Mouse (Mus musculus) adrenal gland, postnatal 4 days (tissue): ENCODE data around the gene 1700029F12Rik. TPM values are rescaled to one million over a fixed set of nuclear protein-coding genes. Genes with fewer than 3 reads are reported as not detected.

ENCODE experiments used
- DNase-seq, 2 experiments: peaks; one replicate each; pipeline ENCODE4 v3.0.0; 2021 to 2022; ENCODE audit warnings: low spot score in 2 of 2, mixed read lengths in 2 of 2
- total RNA-seq, 2 experiments: library from RNA; stranded (reverse); gene quantifications; 2 replicates each; pipeline ENCODE4 v1.2.3; 2021

The 1700029F12Rik gene
- total RNA-seq, 2 experiments from 2014 or later: 0.36 TPM; not detected in 1

DNA sequence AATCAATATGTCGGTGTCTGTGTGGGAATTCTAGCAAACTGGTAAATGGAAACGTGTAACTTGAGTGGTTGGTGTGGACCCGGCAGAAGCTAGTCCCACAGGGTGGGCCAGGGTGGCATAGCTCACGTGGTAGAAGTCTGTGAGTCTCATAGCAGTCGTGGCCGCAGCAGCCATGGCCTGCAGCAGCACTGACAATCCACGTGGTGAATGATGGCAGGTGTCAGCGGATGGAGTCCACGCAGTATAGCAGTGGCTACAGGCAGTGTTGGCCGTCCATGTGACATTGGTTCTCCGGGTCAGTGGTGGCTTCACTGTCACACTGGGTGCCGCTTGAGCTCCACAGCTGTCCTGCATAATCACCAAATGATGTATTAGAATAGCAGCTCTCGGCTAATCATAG, 4.1 kb downstream of the 1700029F12Rik start:
- no peak for DNase-seq

DNA sequence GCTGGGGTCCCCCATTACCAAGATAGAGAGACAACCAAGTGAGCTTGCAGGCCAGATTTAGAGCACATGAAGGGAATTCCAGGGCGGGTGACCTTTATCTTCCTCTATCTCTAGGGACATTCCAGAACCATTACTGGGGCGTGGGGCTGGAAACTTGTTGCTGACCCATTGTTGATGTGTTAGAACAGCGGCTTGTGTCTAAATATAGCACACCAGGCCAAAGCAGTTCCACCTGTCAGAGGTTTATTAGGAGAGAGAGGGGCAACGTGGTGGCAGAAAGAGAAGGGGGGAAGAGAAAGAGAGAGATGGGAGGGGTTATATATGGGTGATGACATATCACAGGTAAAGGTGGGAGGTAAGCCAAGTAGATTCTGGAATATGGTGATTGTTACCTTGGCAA, 12.3 kb downstream of the 1700029F12Rik start:
- no peak for DNase-seq

DNA sequence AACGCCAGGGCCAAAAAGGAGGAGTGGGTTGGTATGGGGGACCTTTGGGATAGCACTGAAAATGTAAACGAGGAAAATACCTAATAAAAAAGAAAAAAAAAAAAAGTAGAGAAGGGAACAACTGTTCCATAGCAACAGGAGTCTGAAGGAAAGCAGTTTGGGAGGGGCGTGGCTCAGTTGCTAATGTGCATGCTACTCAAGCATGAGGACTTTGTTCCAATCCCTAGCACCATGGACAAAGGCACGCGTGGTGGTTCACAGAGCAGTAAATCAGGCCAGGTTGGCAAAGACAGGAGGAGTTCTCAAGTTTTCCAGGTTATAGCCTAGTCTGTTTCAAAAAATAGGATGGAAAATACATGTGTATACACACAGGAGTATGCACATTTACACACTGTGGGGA, 14.0 kb downstream of the 1700029F12Rik start:
- DNase-seq: no peak

DNA sequence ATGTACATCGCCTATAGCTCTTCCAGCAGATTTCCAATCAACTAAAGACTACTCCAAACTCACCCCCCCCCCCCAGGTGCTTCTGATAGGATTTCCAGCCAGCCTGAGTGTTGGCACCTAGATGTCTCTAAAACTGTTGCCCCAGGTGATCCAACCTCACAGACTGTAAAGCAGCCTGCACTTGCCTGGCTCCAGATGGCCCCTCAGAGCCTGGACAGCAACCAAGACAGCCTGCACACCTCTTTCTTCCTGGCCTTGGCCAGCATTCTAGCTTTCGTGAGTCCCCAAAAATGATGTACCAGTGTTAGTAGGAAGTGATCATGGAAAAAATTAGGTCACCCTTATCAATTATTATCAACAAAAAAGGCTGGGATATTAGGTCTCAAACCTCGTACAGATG, 16.5 kb downstream of the 1700029F12Rik start:
- DNase-seq: no peak

DNA sequence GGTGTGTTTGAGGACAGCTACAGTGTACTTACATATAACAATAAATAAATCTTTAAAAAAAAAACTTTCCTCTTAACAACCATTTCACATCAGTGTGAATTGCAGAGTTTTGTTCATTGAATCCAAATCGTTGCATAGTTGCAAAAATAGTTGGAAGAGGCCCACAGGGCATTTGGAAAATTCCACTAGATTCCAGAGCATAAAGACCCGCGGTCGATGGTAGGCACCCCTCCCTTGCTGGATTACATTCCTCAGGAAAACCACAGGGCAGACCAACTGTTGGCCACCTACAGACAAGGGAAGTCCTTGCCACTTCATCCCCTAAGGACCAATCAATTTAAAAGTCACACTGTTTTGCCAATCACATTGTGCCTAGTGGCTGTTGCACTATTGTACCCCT, 19.8 kb downstream of the 1700029F12Rik start:
- DNase-seq: no peak

DNA sequence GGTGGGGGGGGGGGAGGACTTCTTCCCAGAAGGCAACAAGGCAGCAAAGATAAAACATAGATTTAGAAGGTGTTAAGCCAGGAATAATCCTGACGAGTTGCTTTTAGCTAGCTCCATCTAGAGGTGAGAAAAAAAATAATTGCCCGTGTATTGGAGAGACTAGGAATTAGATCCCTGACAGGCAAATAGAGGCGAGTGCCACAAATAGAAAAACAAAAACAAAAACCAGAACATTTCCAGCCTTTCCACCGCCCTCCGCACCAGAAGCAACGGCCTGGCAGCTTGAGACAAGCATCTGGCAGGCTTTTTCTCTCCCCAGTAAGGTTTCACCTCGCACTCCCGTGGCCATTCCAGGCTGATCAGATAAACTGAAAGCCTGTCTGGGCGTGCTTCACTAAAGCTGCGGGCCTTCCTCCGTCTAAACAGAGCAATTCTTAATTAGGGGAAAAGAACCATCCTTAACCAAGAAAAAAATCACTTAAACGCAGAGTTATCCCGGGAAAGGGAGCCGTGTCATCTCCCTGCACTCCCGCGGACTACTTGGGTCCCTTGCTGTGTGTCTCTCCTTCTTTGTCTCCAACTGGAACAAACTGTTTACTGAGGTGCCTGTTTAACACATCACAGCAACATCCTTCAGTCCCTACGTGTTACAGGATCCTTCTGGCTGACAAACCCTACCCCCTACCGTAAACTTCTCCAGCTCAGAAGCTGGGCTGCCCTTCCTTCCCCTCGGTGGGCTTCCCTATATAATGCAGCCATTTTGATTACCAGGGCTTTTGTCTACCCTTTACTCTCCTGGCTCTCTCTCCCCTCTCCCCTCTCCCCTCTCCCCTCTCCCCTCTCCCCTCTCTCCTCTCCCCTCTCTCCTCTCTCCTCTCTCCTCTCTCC, 25.7 kb downstream of the 1700029F12Rik start:
- no peak for DNase-seq

DNA sequence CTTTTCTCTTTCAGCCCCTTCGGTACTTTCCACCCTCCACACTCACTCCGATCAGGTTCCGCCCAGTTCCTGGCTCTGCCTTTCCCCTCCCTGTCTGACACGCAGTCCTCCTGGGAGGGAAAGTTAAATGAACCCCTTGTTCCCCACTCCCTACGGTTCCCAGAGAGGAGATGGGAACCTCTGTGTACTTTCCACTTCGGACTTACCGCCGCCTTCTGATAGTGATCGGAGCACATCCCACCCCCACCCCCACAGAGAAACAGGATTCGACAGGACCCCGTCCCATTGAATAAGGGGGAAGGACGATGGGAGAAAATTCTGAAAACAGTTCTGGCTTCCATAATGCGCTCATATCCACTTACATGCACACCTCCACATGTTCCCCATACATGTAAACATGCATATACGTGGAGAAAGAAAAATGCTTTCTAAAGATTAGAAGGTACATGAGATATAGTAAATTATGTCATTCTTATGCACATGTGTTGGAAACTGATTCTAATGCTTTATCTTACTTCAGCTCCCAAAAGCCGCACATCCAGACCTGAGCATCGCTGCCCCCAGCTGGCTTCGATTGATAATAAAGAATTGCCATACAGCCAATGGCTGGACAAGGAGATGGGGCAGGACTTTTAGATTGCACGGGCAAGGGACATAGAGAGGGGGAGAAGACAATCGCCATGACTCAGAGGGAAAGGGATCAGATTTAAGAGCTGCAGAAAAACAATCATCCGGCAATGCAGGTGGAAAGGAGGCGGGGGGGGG, 26.5 kb downstream of the 1700029F12Rik start:
- no peak for DNase-seq

DNA sequence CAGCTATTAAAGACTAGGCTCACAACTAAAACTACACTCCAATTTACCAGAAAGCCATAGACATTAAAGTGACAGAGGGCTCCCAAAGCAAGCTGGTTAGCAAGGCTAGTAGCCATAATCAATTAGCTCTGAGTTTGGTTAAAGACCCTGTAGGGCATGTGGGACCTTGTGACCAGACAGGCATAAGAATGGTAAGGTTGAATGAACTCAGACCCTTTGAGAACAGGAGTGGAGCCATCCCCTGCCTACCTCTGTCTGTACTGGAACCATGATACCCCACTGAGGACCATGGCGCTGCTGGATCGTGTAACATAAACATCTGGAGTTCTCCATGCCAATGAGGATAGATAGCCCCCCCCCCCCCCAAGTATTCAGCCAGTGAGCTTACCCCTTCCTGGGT, 27.4 kb downstream of the 1700029F12Rik start:
- DNase-seq: no peak

DNA sequence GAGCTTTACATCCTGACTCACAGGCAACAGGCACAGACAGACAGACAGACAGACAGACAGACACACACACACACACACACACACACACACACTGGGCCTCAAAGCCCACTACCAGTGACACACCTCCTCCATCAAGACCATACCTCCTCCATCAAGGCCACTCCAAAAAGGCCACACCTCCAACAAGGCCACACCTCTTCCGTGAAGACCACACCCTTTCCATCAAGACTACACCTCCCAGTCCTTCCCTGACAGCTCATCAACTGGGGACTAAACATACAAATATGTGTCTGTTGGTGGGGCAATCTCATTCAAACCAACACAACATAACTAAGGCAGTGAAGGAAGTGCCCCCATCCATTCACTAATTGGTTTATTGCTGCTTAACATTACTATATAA, 37.1 kb downstream of the 1700029F12Rik start:
- no peak for DNase-seq

DNA sequence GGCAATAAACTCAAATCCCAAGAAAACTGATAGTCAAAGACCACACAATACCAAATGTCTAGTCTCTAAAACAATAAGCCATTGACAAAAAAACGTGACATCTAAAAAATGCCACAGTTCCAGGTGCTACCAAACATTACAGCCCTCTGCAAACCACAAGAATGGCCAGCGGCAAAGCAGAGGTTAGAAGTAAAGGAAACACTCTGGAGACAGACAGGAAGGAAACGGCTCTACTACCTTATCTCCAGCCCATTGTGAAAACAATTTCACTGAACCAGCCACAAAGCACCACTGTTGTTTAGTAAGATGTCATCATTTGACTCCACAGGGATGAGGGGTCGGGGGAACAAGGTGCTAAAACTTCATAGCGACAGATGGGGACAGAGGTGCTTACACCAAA, 38.9 kb downstream of the 1700029F12Rik start:
- DNase-seq: no peak

DNA sequence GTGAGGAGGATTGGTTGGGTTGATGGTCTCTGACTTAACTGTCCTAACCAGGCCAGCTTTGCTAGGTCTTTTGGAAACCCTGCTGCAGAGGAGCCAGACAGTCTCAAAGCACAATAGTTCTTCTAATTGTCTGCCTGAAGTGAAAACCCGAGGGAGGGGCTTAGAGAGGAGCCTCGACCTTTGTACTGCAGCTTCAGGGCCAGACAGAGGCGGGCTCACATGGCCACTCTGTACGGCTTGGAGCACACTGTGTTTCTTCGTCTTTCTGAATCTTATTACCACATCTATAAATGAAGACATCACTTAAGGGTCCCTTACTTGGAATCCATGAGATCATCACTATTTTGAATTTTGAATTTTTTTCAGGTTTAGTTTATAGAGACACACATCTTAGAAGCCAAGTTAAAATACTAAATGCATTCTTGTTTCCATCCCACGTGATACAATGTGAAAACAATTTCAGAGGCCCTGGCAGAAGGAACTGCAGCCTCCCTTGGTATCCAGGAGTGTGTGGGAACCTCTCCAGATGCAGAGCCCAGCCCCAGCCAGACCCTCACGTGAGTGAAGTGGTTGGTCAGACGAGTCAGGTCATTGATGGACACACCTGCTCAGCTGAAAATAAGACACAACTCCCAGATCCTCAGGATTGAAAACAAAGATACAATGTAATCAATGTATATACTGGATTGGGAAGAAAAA, 40.7 kb downstream of the 1700029F12Rik start:
- no peak for DNase-seq

DNA sequence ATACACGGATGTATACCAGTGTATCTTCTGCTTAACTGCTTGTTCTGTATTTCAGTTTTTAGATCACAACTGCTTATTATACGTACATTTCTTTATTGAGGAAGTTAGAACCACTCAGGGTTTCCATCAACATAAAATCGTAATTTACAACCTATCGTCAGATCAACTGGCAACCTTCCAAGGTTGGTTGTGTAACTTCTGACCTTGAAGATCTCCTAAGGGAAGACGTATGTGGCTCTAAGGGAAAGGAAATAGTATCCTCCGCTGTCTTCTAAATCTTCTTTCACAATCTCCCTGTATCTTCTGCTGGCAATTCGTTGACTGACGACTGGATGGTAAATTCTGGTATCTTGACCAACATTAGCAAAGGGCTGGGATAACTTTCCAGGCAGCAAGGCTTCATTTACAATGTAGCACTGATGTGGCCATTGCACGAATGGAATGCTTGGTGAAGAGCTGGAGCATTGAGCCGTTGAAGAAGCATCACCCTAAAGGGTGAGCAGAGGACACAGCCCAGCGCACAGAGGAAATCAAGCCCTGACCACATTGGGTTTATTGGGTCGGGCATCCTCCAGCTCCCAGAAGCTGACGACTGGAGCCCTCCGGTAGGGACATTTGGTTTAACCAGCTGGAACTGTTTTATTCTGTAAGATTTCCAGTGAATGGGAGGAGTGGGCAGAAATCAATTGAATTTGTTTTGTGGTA, 43.4 kb downstream of the 1700029F12Rik start:
- DNase-seq: no peak

DNA sequence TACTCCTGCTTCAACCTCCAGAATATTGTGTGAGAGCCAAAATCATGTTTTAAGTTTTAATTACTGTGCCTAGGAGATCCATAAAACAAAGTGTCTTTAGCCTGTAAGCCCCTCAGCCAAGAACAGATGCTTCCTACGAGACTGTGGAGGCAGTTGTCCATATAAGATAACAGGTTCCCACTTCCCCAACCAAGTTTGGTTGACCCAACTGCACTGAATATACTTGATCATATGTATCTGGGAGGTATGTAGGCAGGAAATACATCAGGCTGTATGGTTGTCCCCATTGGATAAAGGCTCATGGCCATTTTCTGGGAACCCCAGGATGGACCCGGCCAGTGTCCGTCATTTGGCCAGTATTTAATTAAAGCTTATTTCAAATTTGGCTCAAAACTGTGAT, 44.1 kb downstream of the 1700029F12Rik start:
- DNase-seq: no peak

DNA sequence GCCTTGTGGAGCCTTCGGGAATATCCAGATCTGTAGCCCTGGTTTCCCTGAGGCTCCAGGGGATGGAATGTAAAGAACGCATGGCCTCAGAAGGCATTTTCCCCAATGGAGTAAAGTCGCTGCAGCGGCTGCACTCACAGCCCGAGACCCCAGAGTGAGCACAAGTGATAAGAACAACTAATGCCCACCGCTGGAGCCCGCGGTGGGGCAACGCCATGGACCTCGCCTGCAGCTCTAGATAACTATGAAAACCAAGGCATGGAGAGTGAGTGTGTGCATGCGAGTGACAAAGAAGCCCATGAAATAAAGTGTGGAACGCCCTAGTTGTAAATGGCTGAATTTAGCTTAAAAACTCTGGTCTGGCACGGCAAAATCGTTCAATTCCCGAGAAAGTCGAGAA, 45.0 kb downstream of the 1700029F12Rik start:
- no peak for DNase-seq

DNA sequence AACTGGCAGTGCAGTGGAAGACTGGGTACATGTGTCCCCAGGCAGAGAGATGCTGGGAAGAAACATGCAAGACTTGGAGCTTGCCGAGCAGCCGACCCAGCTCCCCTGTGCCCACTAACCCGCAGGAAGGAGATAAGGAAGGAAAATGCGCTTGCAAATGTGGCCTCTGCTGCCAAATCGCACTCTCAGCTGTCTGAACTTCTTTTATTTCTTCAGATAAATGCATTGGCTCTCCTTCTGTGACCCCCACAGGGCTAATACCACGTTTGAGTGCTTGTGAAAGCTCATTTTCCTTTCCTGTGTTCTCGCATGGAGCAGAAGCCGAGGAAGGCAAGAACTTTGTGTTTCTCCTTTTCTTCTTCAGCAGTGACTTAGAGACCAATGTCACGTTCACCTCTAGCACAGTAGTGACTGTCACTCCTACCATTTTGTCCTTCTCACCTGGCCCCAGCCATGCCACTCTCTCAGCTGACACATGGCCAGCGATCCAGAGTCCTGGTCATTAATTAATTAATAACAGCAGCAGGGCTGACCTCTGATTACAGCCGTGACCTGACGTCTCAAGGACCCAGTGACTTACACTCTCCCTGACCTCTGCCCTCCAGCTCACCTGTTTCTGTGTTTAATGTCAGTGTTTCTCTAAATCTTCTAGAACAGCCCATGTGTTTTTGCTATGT, 48.4 kb downstream of the 1700029F12Rik start:
- no peak for DNase-seq

DNA sequence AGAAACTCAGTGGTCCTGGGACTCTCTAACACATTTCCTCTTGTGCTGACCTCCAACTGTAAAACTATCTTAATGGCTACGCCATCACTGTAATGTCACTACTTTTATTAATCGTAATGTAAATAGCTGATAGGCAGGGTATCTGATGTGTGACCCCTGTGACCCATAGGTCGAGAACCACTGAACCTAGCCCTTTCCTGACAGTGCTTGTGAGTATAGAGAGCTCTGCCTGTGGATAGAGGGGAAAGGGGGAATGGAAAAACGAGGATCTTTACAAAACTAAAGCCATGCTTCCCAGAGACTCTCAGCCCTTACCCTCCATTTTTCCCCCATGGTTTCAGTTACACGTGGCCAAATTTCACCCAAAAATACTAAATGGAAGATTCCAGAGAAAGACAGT, 49.5 kb downstream of the 1700029F12Rik start:
- no peak for DNase-seq

DNA sequence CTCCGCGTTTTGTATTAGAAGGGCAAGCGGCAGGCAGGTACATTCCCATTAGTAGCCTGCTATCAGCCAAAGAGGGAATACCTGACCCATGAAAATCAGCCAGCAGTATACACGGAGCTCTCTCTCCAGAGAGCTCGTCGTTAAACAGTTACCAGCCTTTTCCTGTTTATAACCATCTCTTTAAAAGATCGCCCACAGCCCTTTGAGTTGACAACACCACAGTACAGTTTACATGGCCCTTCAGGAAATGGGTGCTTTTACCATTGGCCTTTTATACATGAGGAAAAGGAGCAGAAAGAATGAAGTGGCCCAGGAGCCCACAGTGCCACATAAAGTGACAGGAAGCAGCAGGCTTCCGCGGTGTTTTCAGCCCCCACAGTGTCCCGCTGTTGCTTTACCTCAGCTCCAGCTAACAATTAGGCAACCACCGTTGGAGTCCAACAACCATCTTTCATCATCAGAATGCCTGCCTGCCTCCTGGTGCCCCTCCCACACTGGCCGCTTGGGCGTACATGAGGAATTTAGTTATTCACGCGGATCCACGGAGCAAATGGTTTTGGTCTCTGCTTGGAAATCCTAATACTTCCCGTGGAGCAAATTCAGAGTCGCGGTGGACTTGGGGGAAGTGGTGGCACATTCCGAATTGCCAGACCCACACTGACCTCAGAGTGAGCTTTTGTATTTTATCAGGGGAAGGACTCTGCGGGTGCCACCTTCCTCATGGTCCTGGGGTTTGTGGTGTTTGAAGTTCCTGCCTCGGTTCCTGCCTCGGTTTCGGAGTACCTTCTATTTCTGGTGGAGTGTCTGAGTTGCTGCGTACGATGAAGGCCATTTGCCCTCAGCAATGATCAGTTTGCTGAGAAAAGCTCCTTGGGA, 50.7 kb downstream of the 1700029F12Rik start:
- DNase-seq: no peak

DNA sequence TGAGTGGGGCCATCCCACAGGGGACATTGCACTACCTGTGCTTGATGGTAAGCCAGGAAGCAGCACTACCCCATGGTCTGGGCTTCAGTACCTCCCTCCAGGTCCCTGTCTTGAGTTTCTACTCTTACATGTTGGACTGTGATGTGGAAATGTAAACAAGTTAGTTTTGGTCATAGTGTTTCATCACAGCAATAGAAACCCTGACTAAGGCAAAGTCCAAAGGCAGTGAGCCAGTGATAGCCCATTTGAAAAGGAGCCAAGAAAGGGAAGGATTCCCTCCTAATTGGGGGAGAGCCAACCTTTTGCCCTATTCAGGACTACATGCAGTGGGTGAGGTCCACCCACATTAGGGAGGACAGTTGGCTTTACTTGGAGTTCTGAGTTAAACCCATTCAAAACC, 53.6 kb downstream of the 1700029F12Rik start:
- DNase-seq: no peak

DNA sequence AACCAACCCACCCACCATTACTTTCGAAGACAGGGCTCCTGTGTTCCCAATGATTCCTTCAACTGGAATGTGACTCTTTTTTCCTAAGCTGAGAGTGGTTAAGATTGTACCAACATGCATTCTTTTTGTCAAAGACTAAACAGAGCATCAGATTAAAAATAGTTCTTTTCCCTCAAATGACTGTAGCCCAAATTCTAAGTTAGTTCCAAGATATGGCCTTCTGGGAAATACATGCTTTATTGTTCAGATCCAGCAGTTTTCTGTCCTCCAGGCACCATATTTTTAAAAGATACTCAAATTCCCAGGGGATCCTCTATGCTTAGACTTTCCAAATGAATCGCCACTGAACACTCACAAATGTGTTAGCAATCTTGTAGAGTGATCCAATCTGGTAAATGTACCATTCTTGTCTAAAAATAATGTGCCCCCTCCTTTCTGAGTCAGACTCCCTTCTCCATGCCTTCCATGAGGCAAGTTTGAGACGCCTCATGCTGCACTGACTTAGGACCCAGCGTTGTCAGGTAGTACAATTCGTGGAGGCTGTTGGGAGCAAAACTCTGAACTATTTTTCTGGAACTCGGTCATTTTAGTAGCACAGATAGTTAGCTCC, 57.1 kb downstream of the 1700029F12Rik start:
- no peak for DNase-seq
